Mouse (Mus musculus) adrenal gland, adult 18-20 months (tissue): ENCODE measurements around the gene Proser1. TPM values are rescaled to one million over a fixed set of nuclear protein-coding genes. Genes with fewer than 3 reads are reported as not detected.
A peak's percentile ranks its signal among the peaks of the same experiment; 100 is the strongest.

Experiments
- DNase-seq, 2 experiments: peaks; one replicate each; pipeline ENCODE4 v3.0.0; 2021 to 2022; ENCODE audit warnings: low spot score in 2 of 2
- long read RNA-seq, 2 experiments: library from polyadenylated mRNA; stranded (forward); transcript quantifications; one replicate each; pipeline ENCODE4 v2.0.0; 2021
- total RNA-seq, 2 experiments: library from RNA; stranded (reverse); gene quantifications; 1 replicate in 1 of 2; 2 replicates in 1 of 2; pipeline ENCODE4 v1.2.3; 2021

The Proser1 gene
- 10 to 100 TPM; 13.7 to 19.0 TPM for total RNA-seq
- long read RNA-seq, experiment 1, partial matches to known transcripts, result 1 of 2 reads
- long read RNA-seq, experiment 1, other reads (novel, unspliced or antisense), result 0 of 2 reads
- long read RNA-seq, experiment 2, partial matches to known transcripts, result 3 of 5 reads
- long read RNA-seq, experiment 2, other reads (novel, unspliced or antisense), result 1 of 5 reads

- peak; percentile 96 to 97 for DNase-seq
Measured at GRCm38 (mm10) chr3:53463046-53463764, at the start of gene Proser1, which contains the start of gene Nhlrc3. TSS of gene Proser1 (plus strand) at chr3:53463666. TSS of gene Nhlrc3 (minus strand) at chr3:53463332.

GRCm38 (mm10) chr3:53413959-53414358, 49.5 kb upstream of the Proser1 start:
- no peak for DNase-seq

GRCm38 (mm10) chr3:53416036-53416506, 47.4 kb upstream of the Proser1 start:
- DNase-seq, result no peak

- no peak for DNase-seq
Measured at GRCm38 (mm10) chr3:53417701-53418100, 45.8 kb upstream of the Proser1 start.

GRCm38 (mm10) chr3:53421656-53422055, 41.8 kb upstream of the Proser1 start:
- no peak for DNase-seq

GRCm38 (mm10) chr3:53422691-53423090, 40.8 kb upstream of the Proser1 start:
- no peak for DNase-seq

- DNase-seq, result no peak
Measured at GRCm38 (mm10) chr3:53423576-53423975, 39.9 kb upstream of the Proser1 start.

- no peak for DNase-seq
Measured at GRCm38 (mm10) chr3:53434610-53435009, 28.9 kb upstream of the Proser1 start.

- no peak for DNase-seq
Measured at GRCm38 (mm10) chr3:53436550-53436949, 26.9 kb upstream of the Proser1 start.

GRCm38 (mm10) chr3:53445540-53445939, 17.9 kb upstream of the Proser1 start:
- DNase-seq, result no peak

GRCm38 (mm10) chr3:53446801-53447200, 16.7 kb upstream of the Proser1 start:
- DNase-seq, result no peak

GRCm38 (mm10) chr3:53448208-53448607, 15.3 kb upstream of the Proser1 start:
- DNase-seq, result peak in 1 of 2 experiments; percentile 22

GRCm38 (mm10) chr3:53450666-53451065, 12.8 kb upstream of the Proser1 start:
- no peak for DNase-seq

- no peak for DNase-seq
Measured at GRCm38 (mm10) chr3:53452351-53452750, 11.1 kb upstream of the Proser1 start.

- DNase-seq, result no peak
Measured at GRCm38 (mm10) chr3:53453346-53453745, 10.1 kb upstream of the Proser1 start.

GRCm38 (mm10) chr3:53454005-53454404, 9.5 kb upstream of the Proser1 start:
- DNase-seq, result no peak

GRCm38 (mm10) chr3:53454561-53454960, 8.9 kb upstream of the Proser1 start:
- no peak for DNase-seq

- DNase-seq, result no peak
Measured at GRCm38 (mm10) chr3:53454984-53455383, 8.5 kb upstream of the Proser1 start.

- no peak for DNase-seq
Measured at GRCm38 (mm10) chr3:53457750-53458149, 5.7 kb upstream of the Proser1 start.

- DNase-seq, result no peak
Measured at GRCm38 (mm10) chr3:53460106-53460505, 3.4 kb upstream of the Proser1 start.

- DNase-seq, result no peak
Measured at GRCm38 (mm10) chr3:53462701-53463045, 793 bp upstream of the Proser1 start.

GRCm38 (mm10) chr3:53463765-53464114, 274 bp downstream of the Proser1 start:
- DNase-seq, result no peak
